Mouse (Mus musculus) stomach, postnatal 0 days (tissue): ENCODE measurements around the gene Cldn7.

Experiments used
- CTCF ChIP-seq: IDR thresholded peaks from 2 replicates; pipeline ENCODE4 v1.5.1; 2016; ENCODE audit warnings: antibody characterized with exemption, low read depth, mild to moderate bottlenecking, moderate library complexity
- EP300 ChIP-seq: optimal IDR thresholded peaks from 2 replicates; pipeline ENCODE3; 2016; ENCODE audit warnings: antibody characterized with exemption

- TF ChIP-seq CTCF (no peak), EP300 (no peak)
These were observed at the start of gene Cldn7 for GRCm38 (mm10) chr11:69964650-69965270.
